Mouse (Mus musculus): ENCODE measurements around the gene Ak5.

Gene Ak5

DNA sequence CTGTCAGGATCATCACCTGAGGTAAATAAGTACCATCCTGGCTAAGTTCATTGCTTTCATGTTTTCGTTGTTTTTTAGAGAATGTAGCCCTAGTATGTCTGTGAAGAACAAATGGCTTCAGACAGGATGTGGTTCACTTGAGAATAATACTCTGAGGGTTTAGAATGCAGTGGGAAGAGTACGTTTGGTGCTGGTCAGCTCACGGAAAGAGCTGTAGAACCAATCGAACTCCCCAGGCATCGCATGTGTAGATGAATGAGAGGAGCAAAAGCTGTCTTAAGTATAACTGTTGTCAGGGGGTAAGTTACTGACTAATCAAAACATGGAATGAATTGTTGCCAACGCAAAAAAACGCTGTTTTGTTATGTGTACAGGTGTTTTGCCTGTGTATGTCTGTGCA is 235.5 kb downstream of the Ak5 start:
- no peak for DNase-seq (ENCODE audit: inconsistent ontology term)

DNA sequence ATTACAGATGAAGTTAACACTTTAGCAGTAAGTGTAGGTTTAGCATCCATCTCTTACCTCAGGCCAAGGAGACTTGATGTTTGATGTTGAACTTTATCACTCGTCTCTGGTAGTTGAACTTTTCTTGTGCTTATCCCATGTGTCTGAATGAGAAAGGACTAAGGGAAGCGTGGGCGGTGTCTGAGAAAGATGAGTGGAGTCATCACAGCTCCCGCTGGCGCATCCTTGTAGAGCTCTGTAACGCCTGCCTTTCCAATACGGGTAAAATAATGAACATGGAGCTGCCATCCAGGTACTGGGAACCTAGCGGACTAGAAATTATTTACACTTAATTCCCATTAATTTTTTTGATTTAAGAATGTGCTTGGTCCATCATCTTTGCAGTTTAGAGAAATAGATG is 239.2 kb downstream of the Ak5 start:
- DNase-seq (ENCODE audit: inconsistent ontology term): no peak

Measured in Muller cell, postnatal 12 days (primary cell).